Mouse (Mus musculus) embryonic facial prominence, embryonic 14.5 days (tissue): ENCODE data around the gene Gm136. TPM values are rescaled to one million over a fixed set of nuclear protein-coding genes. Genes with fewer than 3 reads are reported as not detected.
A peak's percentile ranks its signal among the peaks of the same experiment; 100 is the strongest.

Experiments
- ATAC-seq: fragments of 200-750 bp; cut with Nextera tagmentation; 2 replicates; pipeline ENCODE4 v1.8.0; 2017; ENCODE audit warnings: low read depth, moderate number of reproducible peaks, moderate TSS enrichment
- DNase-seq: peaks from one replicate; pipeline ENCODE4 v3.0.0-alpha.2; 2015; ENCODE audit warnings: low spot score
- H3K27ac ChIP-seq: fragments of 300-500 bp; sonication (generic); replicated peaks from 2 replicates; pipeline ENCODE4 v1.5.1; 2014; ENCODE audit warnings: low read depth, mild to moderate bottlenecking, low read length, moderate library complexity
- H3K27me3 ChIP-seq: fragments of 300-500 bp; sonication (generic); replicated peaks from 2 replicates; pipeline ENCODE4 v1.6.1; 2014; ENCODE audit warnings: low read length; ENCODE audit not compliant: control insufficient read depth, insufficient read depth
- H3K36me3 ChIP-seq: fragments of 300-500 bp; sonication (generic); 2 replicates; pipeline ENCODE4 v1.6.1; 2014; ENCODE audit warnings: low read length, mixed read lengths; ENCODE audit not compliant: control insufficient read depth, insufficient read depth
- H3K4me1 ChIP-seq: fragments of 300-500 bp; sonication (generic); 2 replicates; pipeline ENCODE4 v1.6.1; 2014; ENCODE audit warnings: antibody characterized with exemption, low read length; ENCODE audit not compliant: control insufficient read depth, insufficient read depth
- H3K4me2 ChIP-seq: fragments of 300-500 bp; sonication (generic); 2 replicates; pipeline ENCODE4 v1.6.1; 2014; ENCODE audit warnings: low read depth, mild to moderate bottlenecking, low read length, moderate library complexity, mixed read lengths
- H3K4me3 ChIP-seq: fragments of 300-500 bp; sonication (generic); 2 replicates; pipeline ENCODE4 v1.5.1; 2014; ENCODE audit warnings: low read depth, mild to moderate bottlenecking, low read length
- H3K9ac ChIP-seq: fragments of 300-500 bp; sonication (generic); 2 replicates; pipeline ENCODE4 v1.6.1; 2014; ENCODE audit warnings: low read depth, mild to moderate bottlenecking, low read length, moderate library complexity, mixed read lengths
- H3K9me3 ChIP-seq: fragments of 300-500 bp; sonication (generic); 2 replicates; pipeline ENCODE4 v1.6.1; 2016; ENCODE audit warnings: low read length; ENCODE audit not compliant: control insufficient read depth
- WGBS: fragments of 180-500 bp; shearing (Covaris S2); extraction: QIAGEN DNeasy Blood & Tissue Kit; methylation state at CpG from one replicate; pipeline ENCODE4 v1.1.7; 2014; 5-methylcytosine and 5-hydroxymethylcytosine counted together
- polyA plus RNA-seq: library from polyadenylated mRNA; unstranded; fragments of >200 nt; fragmentation: Nextera tagmentation; extraction: Ambion mirVana; gene quantifications from 2 replicates; pipeline ENCODE4 v1.2.1, GENCODE M21; 2014

The Gm136 gene
- polyA plus RNA-seq, 1 experiment from 2014 or later = not detected

DNA sequence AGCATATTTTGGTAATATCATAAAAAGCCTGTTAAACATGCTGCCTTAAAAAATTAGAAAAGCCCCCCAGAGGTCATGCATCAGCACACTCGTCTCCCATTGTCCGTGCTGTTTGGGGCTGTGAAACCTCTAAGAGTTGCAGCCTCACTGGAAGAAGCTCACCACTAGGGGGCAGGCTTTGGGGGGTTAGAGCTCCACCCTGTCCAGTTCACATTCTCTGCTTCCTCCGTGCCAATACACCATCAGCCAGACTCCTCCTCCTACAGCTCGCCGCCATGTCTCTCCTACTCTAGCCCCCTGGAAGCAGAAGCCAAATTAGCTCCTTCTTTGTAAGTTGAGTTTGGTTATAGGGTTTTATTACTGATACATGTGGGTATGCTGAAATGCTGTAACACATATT is 54.5 kb downstream of the Gm136 start:
- Histone ChIP-seq H3K36me3 (no peaks in the 10 kb centered on the region), H3K9ac (no peak overlapping the region), H3K4me1 (no peaks in the 10 kb centered on the region), H3K4me3 (no peak overlapping the region), H3K27me3 (no peaks in the 10 kb centered on the region), H3K27ac (no peak overlapping the region), H3K9me3 (no peaks in the 10 kb centered on the region), H3K4me2 (no peak overlapping the region)
- 45% methylated on average over 5 of the region's 5 CpGs for WGBS
- peak; percentile 11 for DNase-seq
- ATAC-seq = no peak

Other genes with a start within 250 kb of the Gm136 start
- gene Akirin2, start 205.3 kb downstream of the Gm136 start, polyA plus RNA-seq = 55.0 and 56.0 TPM in 2 replicates
- gene Orc3, start 141.3 kb downstream of the Gm136 start, polyA plus RNA-seq = 82.5 and 94.7 TPM in 2 replicates
- gene Rars2, start 141.3 kb downstream of the Gm136 start, polyA plus RNA-seq = 48.6 and 57.5 TPM in 2 replicates
- 33.8 and 34.3 TPM in 2 replicates for gene Slc35a1, start 68.8 kb downstream of the Gm136 start, polyA plus RNA-seq
- 3.3 and 10.1 TPM in 2 replicates for gene Cfap206, start 26.1 kb downstream of the Gm136 start, polyA plus RNA-seq
- gene Smim8, start 22.2 kb upstream of the Gm136 start, polyA plus RNA-seq = 47.3 and 52.7 TPM in 2 replicates
- 21.7 and 23.2 TPM in 2 replicates for gene Zfp292, start 126.7 kb upstream of the Gm136 start, polyA plus RNA-seq
- 5.6 and 6.1 TPM in 2 replicates for gene Cga, start 137.5 kb upstream of the Gm136 start, polyA plus RNA-seq